Mouse (Mus musculus) yolk sac, embryonic 10.5 days (tissue): ENCODE measurements at regions not wholly inside any gene's neighbourhood (a gene's known extent, or its start where the extent isn't known, plus 50 kb on each side); places are given as distances from the start of the nearest gene placed in this dataset.

Experiments
- DNase-seq: peaks from one replicate; pipeline ENCODE4 v3.0.0-alpha.2; 2017; ENCODE audit warnings: low spot score

DNA sequence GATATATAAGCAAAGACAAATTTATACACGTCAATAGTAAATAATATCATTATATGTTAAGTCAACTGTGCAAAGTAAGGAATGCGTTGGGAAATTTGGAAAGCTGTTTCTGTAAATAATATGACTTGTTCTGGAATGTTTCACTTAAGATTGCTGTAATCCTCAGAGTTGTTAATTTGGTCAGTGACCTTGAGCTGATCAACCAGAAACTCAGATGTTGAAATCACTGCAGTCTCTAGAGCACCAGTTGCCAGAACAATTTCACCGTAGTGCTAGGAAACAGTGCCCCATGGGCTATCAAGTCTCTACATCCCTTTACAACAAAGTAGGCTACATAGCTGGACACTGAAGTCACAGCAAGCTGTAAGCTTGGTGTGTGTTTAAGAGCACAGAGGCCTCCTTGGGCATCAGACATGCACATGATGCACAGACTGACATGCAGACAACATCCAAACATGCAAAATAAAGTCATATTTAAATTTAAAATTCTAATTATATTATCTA, 212.6 kb downstream of the Pik3r1 start:
- DNase-seq = no peak

DNA sequence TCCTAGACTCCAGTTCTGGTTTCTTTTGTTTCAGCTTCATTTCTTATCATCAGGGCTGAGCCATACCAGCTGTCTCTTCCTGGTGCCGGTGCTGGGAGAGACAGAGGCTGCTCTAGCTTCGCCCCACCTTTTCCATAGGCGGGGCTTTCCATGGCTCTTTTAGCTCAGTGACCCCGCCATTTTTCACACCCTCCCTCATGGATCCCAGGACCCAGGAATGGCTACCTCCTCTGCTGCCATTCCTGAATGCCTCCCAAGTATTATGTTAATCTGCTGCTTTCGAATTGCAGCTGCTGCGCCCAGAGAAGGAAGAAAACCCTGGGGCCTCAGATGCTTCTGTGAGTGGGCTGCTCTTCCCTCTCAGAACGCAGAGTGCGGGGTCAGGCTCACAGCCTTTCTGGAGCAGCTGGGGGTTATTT, 214.9 kb downstream of the Pik3r1 start:
- DNase-seq = no peak

DNA sequence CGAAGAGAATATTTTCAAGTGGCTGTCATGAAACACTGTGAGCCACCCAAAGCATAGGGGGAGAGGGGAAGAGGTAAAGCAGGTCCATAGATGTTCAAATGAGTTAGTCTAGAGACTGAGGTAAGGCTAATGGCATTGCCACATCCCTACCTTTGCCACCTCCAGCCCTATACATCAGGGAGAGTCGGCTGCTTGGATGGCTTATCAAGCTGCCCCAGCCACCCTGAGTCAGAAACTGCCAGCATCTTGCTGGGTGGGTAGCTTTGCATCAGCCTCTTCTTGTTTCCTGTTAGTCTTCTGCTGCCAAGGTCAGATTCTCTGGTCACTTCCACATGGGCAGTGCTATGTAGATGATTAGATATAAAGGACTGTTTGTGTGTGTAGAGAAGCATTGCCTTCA, 215.6 kb downstream of the Pik3r1 start:
- no peak for DNase-seq

DNA sequence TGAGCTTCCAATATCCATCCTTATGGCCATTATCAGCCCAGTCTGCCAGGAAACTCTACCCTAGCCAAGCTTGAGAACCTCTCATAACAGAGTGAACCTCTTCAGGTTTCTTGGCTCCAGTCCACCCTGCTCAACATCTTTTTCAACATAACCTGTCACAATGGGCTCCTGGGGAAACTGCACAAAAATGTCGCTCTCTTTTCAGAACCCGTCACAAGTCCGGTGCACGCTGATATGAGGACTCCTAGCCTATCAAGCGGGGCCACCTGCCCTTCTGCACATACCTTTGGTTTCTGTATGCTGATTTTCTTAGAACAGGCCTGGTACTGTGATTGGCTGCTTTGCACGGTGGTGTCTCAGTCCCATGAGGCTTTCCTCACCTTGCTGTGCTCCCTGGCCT, 216.9 kb downstream of the Pik3r1 start:
- no peak for DNase-seq

DNA sequence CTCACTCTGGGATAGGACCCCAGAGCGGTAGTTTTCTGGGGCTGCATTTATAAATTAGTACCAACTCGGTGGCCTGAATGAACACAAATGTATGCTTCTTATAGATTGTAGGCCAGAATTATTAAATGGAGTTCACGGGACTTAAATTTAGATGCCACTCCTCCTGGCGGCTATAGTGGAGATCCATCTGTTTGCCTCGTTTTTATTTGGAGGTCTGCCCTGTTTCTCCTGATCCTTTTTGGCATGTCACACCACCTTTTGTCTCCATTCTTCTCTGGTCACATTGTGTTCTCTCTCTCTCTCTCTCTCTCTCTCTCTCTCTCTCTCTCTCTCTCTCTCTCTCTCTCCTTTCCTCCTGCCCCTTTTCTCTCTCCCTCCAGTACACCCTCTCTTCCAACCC, 217.5 kb downstream of the Pik3r1 start:
- no peak for DNase-seq

DNA sequence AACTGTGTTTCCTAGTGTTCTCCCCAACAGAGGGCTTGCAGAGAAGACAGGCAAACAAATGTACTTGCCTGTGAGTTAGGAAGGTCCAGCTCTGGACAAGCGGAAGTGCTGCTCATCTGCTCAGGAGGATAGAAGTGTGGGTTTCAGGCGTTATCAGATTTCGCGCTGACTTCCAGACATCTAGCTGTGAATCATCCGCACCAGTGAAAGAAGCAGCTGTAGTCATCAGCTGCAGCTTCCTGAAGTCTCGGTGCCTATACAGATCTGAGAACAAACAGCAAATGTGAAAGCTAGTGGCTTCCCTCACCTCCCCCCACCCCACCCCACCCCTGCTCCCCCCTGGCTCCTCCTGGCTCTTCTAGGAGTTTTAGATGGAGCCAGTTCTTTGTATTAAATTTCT, 220.1 kb downstream of the Pik3r1 start:
- peak; percentile 43 for DNase-seq

DNA sequence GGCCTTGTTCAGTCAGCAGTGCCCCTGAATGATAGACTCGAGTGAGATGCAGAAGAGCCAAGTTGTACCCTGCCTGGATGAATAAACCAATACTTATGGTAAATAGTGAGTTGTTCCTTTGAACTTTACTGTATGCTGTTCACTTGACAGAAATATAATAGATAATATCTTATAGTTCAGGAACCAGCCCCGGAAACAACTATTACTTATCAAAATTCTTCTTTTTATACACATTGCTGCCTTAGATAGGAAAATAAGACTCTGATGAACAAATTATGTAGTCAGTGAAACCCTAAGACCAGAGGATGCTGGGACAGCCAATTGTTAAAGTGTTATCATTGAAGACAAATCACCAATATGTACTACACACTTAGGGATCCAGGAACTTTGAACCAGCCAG, 220.7 kb downstream of the Pik3r1 start:
- no peak for DNase-seq

DNA sequence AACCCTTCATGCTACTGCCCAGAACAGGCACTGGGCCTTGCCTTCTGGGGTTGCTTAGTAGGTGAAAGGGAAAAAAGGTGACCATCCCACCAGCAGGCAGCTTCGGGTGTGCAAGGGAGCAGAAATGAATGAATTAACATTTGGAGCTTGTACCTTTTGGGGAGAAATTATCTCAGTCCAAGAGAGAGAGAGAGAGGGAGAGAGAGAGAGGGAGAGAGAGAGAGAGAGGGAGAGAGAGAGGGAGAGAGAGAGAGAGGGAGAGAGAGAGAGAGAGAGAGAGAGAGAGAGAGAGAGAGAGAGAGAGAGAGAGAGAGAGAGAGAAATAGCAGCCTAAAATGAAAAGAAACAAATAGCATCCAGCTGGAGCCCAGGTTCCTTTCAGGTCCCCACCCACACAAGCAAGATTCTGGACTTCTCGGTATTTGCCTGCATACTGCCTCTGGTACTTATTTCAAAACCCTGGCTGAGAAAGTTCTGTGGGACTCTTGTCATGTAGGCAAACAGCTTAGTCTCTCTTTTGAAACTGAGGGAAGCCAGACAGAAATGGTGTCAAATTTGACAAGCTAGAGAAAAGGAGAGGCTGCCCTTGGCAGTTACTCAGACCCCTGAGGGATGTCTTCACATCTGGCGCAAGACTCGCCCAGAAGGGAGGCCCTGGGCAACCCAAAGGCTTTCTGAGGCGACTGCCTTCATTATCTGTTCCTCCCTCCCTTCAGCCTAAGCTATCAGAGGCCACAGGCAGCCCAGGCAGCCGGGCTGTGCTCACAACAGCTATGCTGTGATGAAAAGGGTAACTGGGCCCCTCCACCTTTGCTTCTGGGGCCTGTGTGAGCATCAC, 222.5 kb downstream of the Pik3r1 start:
- DNase-seq = peak; percentile 40

DNA sequence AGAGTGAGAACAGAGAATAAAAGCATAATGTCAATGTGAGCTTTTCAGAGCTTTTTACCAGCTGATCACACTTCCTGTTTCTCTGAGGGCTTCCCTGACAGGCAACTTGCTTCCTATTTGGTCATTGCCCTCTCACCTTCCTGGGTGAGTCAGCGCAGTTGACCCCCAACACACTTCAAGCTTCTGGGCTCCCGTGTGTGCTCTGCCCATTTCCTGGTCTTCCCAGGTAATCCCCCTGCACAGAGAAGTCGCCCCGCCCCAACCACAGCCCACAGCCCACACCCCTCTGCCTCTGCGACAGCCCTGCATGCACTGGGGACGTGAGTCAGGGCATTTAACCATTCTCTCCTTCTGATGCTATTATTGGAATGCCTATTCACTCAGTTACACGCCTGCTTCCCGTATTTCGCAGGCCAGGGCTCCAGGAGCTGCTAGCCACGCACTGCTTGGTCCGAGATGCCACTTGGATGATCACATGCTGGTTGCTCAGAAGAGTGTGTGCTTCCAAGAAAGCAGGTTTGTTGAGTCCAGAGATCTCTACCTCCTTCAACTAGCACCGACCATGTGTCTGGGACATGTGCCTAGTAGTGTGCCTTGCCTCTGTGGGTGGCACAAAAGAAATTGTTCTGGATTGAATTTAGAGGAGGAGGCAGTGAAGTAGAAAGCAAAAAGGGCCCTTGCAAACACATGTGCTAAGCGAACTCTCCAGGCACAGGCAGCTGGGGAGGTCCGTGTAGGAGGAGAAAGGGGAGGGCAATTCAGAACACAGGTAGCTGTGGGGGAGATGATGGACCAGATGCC, 227.4 kb downstream of the Pik3r1 start:
- peak; percentile 38 for DNase-seq

DNA sequence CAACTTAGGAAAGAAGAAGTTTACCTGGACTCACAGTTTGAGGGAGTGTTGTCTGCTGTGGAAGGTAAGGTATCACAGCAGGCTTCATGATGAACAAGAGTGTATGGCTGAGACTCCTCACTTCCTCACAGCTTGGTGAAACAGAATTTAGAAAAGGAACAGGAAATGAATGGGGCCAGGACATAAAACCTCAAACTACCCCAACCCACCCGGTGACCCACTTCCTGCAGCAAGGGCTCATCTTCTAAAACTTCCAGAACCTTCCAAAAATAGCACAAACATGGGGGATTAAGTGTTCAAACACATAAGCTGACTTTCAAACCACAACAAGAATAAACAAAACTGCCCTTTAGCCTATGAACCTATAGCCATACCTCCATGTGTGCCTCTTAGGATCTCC, 229.9 kb downstream of the Pik3r1 start:
- no peak for DNase-seq

DNA sequence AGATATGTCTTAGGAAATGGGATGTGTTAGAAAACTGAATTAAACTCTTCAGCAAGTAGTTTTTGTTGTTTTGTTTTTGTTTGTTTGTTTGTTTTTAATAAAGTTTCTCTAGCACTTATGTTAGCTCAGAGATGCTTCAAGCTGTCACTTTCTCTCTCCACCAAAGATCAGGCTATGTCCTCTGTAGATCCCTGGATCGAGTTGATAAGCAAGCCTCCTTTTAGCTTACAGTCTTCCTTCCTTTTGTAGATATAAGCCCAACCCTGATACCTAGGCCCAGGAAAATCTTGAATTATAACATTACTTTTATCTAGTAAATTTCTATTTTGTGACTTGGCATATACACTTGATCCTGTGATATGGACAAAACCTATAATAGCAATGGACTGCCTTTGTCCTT, 232.0 kb downstream of the Pik3r1 start:
- no peak for DNase-seq

DNA sequence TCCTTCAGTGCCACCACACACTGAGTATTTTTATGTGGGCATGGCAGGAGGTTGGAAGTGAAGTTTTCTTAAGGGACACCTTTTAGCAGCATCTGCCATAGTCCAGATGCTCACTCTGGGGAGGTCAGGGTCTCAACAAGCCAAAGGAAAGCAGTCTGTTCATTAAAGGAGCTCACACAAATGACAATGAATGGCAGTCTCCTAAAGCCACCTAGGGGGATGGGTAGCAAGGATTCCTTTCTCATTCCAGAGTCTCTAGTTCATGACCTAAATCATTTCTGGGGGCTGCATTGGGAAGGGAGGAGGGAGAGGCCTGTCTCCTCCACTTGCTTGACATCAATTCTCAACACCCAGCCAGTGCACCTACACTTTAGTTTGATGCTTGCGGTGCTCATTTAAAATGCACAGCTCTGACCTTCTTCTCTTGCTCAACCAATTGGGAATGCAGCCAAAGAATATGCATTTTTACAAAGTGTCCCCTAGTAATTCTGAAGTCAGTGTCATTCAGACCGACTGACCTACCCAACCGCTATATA, 232.6 kb downstream of the Pik3r1 start:
- DNase-seq = no peak

DNA sequence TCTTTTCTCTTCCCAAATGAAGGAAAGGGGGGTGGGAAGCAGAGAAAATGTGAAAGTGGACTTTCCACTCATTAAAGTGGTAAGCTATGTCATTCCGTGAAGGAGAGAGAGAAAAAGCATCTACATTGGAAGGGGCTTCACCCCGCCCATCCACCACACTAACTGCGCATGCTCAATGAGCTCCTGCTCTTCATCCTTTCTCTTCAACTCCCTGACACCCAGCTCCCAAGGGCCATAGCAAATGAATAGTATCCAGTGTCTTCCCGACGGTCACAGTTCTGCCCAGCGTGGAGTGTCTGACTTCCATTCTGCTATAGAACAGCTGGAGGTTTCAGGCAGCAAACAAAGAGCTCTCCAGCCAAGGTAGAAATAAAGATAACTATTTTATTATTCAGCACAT, 233.5 kb downstream of the Pik3r1 start:
- DNase-seq = no peak

DNA sequence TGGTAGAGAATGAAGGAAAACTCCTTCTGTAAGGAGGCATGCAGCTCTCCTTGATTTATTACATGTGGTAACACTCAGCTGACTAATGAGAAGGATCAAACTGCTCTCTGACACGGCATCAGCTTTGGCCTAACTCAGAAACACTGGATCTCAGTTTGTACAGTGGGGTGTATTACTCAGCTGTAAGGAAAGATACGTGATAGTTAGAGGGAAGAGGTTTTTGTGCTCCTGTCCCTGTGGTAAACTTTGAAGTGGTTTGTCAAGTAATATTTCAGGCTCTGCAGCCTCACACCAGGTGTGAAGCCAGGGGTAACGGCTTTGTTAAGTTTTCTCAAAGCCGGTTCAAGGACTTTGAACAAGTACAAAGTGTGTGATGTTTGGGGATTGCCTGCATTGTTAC, 235.1 kb downstream of the Pik3r1 start:
- no peak for DNase-seq

DNA sequence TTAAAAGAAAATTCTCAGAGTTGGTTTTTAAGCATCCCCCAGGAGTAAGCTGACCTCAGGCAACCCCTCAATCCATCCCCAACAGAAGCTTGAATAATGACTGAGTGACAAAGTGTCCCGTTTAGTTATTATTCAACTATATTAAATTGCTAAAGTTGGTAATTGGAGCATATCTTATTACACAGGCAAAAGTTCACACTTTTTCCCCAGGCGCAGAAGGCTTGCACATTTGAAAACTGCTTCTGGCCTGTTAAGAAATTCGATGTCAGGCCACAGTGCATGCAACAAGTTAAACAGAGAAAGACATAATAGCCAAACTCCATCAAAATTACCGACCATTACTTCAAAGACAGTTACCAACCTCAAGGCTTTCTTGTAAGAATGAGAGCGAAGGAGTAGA, 240.3 kb downstream of the Pik3r1 start:
- no peak for DNase-seq

DNA sequence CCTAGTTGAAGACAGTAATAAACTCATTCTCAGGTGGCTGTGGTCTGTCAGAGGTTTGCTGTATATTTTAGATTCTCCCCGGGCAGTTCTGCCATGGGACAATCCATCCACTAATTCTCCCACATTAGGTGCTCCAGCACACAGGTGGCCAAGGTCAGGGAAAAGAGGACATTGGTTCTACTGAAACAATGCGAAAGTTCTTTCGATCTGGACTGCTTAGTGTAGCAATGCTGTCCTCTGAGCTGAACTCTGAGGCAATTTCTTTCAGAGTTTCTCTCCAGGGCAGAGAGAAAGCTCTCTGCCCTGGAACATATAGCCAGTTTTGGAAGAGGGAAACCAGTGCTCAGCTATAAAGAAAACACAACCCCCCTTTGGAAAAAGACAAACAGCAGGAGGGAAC, 243.2 kb downstream of the Pik3r1 start:
- no peak for DNase-seq

DNA sequence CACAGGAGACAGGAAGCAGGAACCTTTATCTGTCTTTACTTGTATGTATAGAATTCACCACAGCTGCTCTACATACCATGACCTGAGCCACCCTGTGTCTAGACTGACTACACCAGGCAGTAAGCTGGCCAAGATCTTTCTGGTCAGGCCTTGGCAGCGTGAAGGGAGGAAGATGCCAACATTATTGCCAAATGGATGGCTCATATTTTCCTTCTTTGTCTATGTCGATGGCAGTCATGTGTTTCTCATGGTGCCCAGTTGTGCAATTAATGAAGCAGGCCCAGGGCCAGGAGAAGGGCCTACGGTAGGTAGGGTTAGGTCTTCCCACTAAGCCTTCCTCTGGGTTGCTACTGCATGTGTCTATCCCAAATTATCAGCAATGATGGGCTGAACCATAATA, 243.8 kb downstream of the Pik3r1 start:
- no peak for DNase-seq

DNA sequence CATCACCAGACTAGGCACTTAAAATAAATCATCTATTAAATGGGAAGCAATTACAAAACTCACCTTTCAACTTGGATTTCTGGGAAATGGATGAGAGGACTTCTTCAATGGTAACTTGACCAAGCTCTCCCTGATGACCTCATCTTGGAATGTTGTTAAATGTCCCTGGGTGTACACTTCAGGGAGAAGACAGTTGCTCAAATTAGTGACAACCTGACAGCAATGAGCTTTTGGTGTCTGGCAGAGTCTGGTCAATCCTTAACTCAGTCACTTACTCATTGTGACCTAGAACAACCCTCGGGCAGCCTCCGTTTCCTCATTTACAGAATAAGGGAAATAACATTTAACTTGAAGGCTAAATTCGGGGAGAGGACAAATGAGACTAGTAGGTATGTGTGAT, 244.5 kb downstream of the Pik3r1 start:
- DNase-seq = no peak

DNA sequence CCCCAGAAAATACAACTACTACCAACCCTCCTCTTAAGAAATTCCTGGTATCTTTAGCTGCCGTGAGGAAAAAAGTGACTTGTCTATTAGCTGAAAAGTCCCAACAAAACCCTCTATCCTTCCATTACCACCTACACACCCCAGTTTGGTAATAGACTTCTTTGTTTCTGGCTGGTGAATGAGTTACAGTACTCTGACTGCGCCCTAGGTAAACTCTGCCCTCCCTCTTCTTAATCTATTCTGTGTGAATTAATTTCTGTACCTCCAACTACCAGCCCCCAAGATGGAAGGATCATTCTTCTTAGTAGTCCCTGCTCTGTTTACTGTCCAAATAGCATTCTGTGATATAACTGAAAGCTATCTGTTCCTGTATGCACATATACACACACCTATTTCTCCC, 245.4 kb downstream of the Pik3r1 start:
- no peak for DNase-seq

DNA sequence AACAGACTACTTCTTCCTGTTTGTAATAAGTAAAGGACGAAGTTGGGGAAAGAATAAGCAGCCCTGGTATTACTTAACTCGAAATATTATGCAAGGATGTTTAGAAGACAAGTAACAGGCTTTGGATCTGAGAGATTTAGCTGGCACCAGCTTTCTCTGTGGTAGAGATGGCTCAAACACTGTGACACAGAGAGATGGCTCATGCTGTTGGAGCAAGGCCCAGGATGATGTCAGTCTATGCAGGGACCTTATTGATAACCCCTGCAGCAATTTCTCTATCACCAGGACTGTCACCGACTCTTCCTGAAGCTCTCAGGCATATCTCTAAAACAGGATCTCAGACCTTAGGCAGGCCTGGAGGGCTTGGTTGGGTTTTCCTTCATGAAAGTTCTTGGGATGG, 254.7 kb downstream of the Pik3r1 start:
- no peak for DNase-seq

DNA sequence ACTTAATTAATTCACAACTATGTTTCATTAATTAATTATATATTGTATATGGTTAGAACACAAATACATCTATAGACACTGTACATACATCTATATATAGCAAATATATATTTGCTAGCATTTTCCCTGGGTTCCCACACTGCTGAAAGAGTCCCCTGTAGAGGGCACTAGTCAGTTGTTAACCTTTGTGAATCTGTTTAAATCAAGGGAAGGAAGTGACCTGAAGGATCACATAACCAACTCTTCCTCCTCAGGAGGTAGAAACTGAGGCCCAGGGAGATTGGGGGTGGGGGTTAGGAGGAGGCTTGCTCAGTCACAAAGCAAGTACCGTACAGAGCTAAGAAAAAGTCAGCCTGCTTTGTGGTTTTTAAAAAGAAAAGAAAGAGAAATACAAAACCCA, 258.1 kb downstream of the Pik3r1 start:
- peak; percentile 23 for DNase-seq

DNA sequence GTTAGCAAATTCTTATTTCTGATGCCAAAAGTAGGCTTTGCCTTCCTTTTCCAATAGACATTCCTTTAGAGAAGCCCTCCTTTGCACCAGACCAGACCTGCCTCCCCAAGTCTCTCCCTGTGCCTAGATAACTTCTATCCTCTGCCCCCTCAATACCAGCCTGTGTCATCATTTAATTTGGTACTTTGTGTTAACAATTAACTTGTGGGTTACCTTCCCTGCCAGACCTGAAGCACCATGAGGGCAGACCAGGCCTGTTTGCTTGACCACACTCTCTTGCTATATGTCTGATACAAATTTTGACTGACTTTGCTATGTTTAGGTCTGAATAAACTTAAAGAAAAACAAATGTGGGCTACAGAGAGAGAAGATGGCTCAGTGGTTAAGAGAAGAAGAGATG, 259.7 kb downstream of the Pik3r1 start:
- DNase-seq = no peak

DNA sequence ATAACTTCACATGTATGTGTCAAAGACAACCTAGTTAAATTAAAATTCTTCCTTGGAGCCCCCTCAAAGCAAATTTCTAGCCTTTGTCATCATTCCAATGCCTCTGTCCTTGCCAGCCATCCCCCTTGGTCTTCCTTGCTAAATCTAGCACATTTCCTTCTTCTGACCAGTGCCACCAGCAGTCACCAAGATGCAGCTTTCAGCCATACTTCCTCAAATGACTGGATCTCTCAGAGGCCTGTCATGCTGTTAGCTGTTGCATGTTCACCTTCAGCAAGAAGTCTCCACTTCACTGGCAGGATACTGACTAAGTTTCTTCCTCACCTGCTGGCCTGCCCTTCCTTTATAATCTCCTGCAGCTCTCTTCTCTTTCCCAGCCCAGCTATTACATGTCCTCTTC, 261.3 kb downstream of the Pik3r1 start:
- DNase-seq = no peak
